Mouse (Mus musculus) small intestine, adult 2 months (tissue): ENCODE measurements around the gene Fermt3. TPM values are rescaled to one million over a fixed set of nuclear protein-coding genes. Genes with fewer than 3 reads are reported as not detected.

Experiments used
- H3K27ac ChIP-seq: fragments of 200-500 bp; 2 replicates; pipeline ENCODE4 v1.5.1; 2012; ENCODE audit warnings: low read depth, low read length, control low read depth, inconsistent platforms; ENCODE audit not compliant: insufficient read depth
- H3K27me3 ChIP-seq: fragments of 200-500 bp; 2 replicates; pipeline ENCODE4 v1.6.1; 2012; ENCODE audit warnings: mild to moderate bottlenecking, moderate library complexity, low read length, inconsistent platforms; ENCODE audit not compliant: control insufficient read depth, insufficient read depth
- H3K36me3 ChIP-seq: fragments of 200-500 bp; 2 replicates; pipeline ENCODE4 v1.6.1; 2012; ENCODE audit warnings: mild to moderate bottlenecking, low read length, control low read depth, inconsistent platforms; ENCODE audit not compliant: control insufficient read depth, insufficient read depth
- H3K4me1 ChIP-seq: fragments of 200-500 bp; 2 replicates; pipeline ENCODE4 v1.6.1; 2012; ENCODE audit warnings: low read length, inconsistent platforms, mixed read lengths; ENCODE audit not compliant: control insufficient read depth, insufficient read depth, insufficient read length
- H3K4me3 ChIP-seq: fragments of 200-500 bp; 2 replicates; pipeline ENCODE4 v1.5.1; 2012; ENCODE audit warnings: low read depth, mild to moderate bottlenecking, control low read depth, inconsistent platforms, low read length, moderate library complexity
- CTCF ChIP-seq: fragments of 200-500 bp; IDR thresholded peaks from 2 replicates; pipeline ENCODE4 v1.5.1; 2012; ENCODE audit warnings: low read depth, mild to moderate bottlenecking, control low read depth, inconsistent platforms, low read length, moderate library complexity, mixed read lengths; ENCODE audit not compliant: insufficient replicate concordance, insufficient read length; ENCODE audit errors: extremely low read depth
- POLR2A ChIP-seq: fragments of 200-500 bp; IDR thresholded peaks from 2 replicates; pipeline ENCODE4 v1.6.1; 2012; ENCODE audit warnings: low read depth, mild to moderate bottlenecking, control low read depth, inconsistent platforms, low read length, moderate library complexity
- WGBS: fragments of 180-500 bp; shearing (Covaris S2); methylation state at CpG from one replicate; pipeline ENCODE4 v1.1.7; 2018; 5-methylcytosine and 5-hydroxymethylcytosine counted together
- polyA plus RNA-seq: library from polyadenylated mRNA; depleted of rRNA; stranded (reverse); fragments of >200 nt; gene quantifications from 2 replicates; pipeline ENCODE4 v1.2.3, GENCODE M21; 2012

Fermt3 gene
- polyA plus RNA-seq, 1 experiment, result 18.6 TPM

- WGBS, result 96% methylated on average over 5 of the region's 5 CpGs
- Histone ChIP-seq H3K36me3 (peaks cover 77% of the 10 kb centered on the region), H3K4me3 (no peak overlapping the region), H3K27me3 (no peaks in the 10 kb centered on the region), H3K27ac (no peak overlapping the region), H3K4me1 (no peaks in the 10 kb centered on the region)
- TF ChIP-seq POLR2A, result no peak
- no peak for TF ChIP-seq CTCF
These were observed 10.3 kb upstream of the Fermt3 start for GRCm38 (mm10) chr19:7029531-7029930.

GRCm38 (mm10) chr19:7020224-7020641, 964 bp upstream of the Fermt3 start:
- Histone ChIP-seq H3K4me3 (no peak overlapping the region), H3K27ac (peak overlapping the region; percentile 56; the same call in 1 of the 2 replicates), H3K4me1 (no peaks in the 10 kb centered on the region), H3K27me3 (no peaks in the 10 kb centered on the region), H3K36me3 (peaks cover 44% of the 10 kb centered on the region)
- 35% methylated on average over 3 of the region's 3 CpGs for WGBS
- TF ChIP-seq CTCF (peak; percentile 61; the same call in 1 of the 2 replicates), POLR2A (no peak)

GRCm38 (mm10) chr19:7018546-7018945, 723 bp downstream of the Fermt3 start:
- Histone ChIP-seq H3K27me3 (no peaks in the 10 kb centered on the region), H3K4me1 (no peaks in the 10 kb centered on the region), H3K27ac (peak overlapping the region; percentile 82), H3K4me3 (peak overlapping the region; percentile 52), H3K36me3 (peaks cover 32% of the 10 kb centered on the region)
- WGBS, result 83% methylated on average over 11 of the region's 11 CpGs
- no peak for TF ChIP-seq POLR2A
- TF ChIP-seq CTCF, result no peak

GRCm38 (mm10) chr19:7017541-7018457, 1.5 kb downstream of the Fermt3 start:
- Histone ChIP-seq H3K4me1 (no peaks in the 10 kb centered on the region), H3K27ac (peak overlapping the region; percentile 82), H3K27me3 (no peaks in the 10 kb centered on the region), H3K4me3 (peak overlapping the region; percentile 44), H3K36me3 (peaks cover 25% of the 10 kb centered on the region)
- TF ChIP-seq CTCF (no peak), POLR2A (no peak)
- WGBS, result 74% methylated on average over 12 of the region's 12 CpGs

- Histone ChIP-seq H3K27me3 (no peaks in the 10 kb centered on the region), H3K4me1 (peaks cover 2% of the 10 kb centered on the region; the same call in 1 of the 2 replicates), H3K27ac (no peak overlapping the region), H3K4me3 (no peak overlapping the region), H3K36me3 (no peaks in the 10 kb centered on the region)
- 90% methylated on average over 20 of the region's 20 CpGs for WGBS
- TF ChIP-seq POLR2A (no peak), CTCF (no peak)
These were observed 4.7 kb downstream of the Fermt3 start for GRCm38 (mm10) chr19:7014481-7015135.

GRCm38 (mm10) chr19:7013984-7014383, 5.3 kb downstream of the Fermt3 start:
- Histone ChIP-seq H3K36me3 (no peaks in the 10 kb centered on the region), H3K4me1 (peaks cover 2% of the 10 kb centered on the region; the same call in 1 of the 2 replicates), H3K27me3 (no peaks in the 10 kb centered on the region), H3K27ac (no peak overlapping the region), H3K4me3 (no peak overlapping the region)
- no peak for TF ChIP-seq POLR2A
- TF ChIP-seq CTCF, result no peak
- 94% methylated on average over 9 of the region's 9 CpGs for WGBS

- Histone ChIP-seq H3K27me3 (no peaks in the 10 kb centered on the region), H3K4me3 (no peak overlapping the region), H3K27ac (peak overlapping the region; percentile 52), H3K36me3 (no peaks in the 10 kb centered on the region), H3K4me1 (peaks cover 2% of the 10 kb centered on the region; the same call in 1 of the 2 replicates)
- 34% methylated on average over 4 of the region's 4 CpGs for WGBS
- no peak for TF ChIP-seq CTCF
- TF ChIP-seq POLR2A, result no peak
These were observed 6.8 kb downstream of the Fermt3 start for GRCm38 (mm10) chr19:7012426-7012825.
